Comparison of ENCODE assay signal across 20 mouse cellular contexts in the genomic region with DNA sequence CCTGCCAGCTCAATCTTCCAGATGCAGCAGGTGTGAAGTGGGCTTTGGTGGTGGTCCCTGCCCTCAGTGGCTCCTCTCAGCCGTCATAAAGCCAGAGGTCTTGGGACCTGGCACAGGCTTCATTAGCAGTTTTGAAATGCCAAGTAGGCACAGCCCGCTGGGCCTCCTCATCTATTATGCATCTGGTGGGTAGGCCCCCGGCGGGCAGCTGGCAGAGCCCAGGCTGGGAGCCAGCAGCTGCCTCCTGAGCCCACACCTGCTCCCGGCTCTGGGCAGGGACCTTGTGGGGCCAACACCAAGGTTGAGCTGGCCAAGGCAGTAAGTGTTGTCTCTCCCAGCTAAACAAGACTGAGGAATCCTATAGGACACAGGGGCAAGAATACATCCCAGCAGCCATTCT. TPM values are rescaled to one million over a fixed set of nuclear protein-coding genes. Genes with fewer than 3 reads are reported as not detected.
DNase-seq lines count a peak whose midpoint lies in the region; ATAC-seq lines count a peak whose summit lies in the region.
"Had no signal": no experiment of that assay in that cellular context is flagged by ENCODE, and none has a peak within 500 bp of the region (broad histone marks: within the 10 kb centered on the region; RNA-seq: fewer than 3 reads in every experiment).

No protein-coding gene starts in this region.

- no peak overlapping the region for H3K4me2 ChIP-seq in forebrain, embryonic 15.5 days (replicated peaks)
- H3K4me2 ChIP-seq in forebrain, embryonic 11.5 days (ENCODE audit: low read depth, low read length, severe bottlenecking): no peak overlapping the region
- no peak overlapping the region for H3K4me2 ChIP-seq in kidney, embryonic 16.5 days (replicated peaks; ENCODE audit: low read depth, low read length)
- H3K4me2 ChIP-seq in midbrain, embryonic 14.5 days (ENCODE audit: low read length): no peak overlapping the region
- no peak overlapping the region for H3K4me2 ChIP-seq in midbrain, embryonic 16.5 days (ENCODE audit: low read length)
- H3K4me2 ChIP-seq: heart, embryonic 11.5 days; limb, embryonic 12.5 days; liver, embryonic 12.5 days had no signal

- H3K36me3 ChIP-seq in forebrain, embryonic 15.5 days: no peaks in the 10 kb centered on the region
- no peaks in the 10 kb centered on the region for H3K36me3 ChIP-seq in forebrain, embryonic 11.5 days (ENCODE audit: control insufficient read depth, insufficient read depth, low read length)
- H3K36me3 ChIP-seq in kidney, embryonic 16.5 days (ENCODE audit: insufficient read depth, low read length): no peaks in the 10 kb centered on the region
- H3K36me3 ChIP-seq in midbrain, embryonic 14.5 days (ENCODE audit: control insufficient read depth, insufficient read depth, low read length): no peaks in the 10 kb centered on the region
- no peaks in the 10 kb centered on the region for H3K36me3 ChIP-seq in midbrain, embryonic 16.5 days (ENCODE audit: control insufficient read depth, insufficient read depth, low read length)
- H3K36me3 ChIP-seq: limb, embryonic 12.5 days; liver, embryonic 12.5 days had no signal

- H3K27ac ChIP-seq in forebrain, embryonic 15.5 days (replicated peaks): no peak overlapping the region
- no peak overlapping the region for H3K27ac ChIP-seq in forebrain, embryonic 11.5 days (ENCODE audit: low read depth, low read length)
- no peak overlapping the region for H3K27ac ChIP-seq in kidney, embryonic 16.5 days (ENCODE audit: low read length)
- H3K27ac ChIP-seq in midbrain, embryonic 14.5 days (replicated peaks; ENCODE audit: low read depth, low read length): no peak overlapping the region
- no peak overlapping the region for H3K27ac ChIP-seq in midbrain, embryonic 16.5 days (ENCODE audit: low read length)
- H3K27ac ChIP-seq: kidney, postnatal 0 days; limb, embryonic 12.5 days; liver, embryonic 12.5 days had no signal

- ATAC-seq in forebrain, embryonic 15.5 days (replicated peaks): 0 out of 2 replicates have a peak, but pooled peaks have one; percentile 38
- no peak for ATAC-seq in forebrain, embryonic 11.5 days (replicated peaks; ENCODE audit: low FRiP score)
- no peak for ATAC-seq in kidney, embryonic 16.5 days (ENCODE audit: low FRiP score, low TSS enrichment)
- ATAC-seq in midbrain, embryonic 14.5 days (ENCODE audit: low FRiP score, low TSS enrichment): no peak
- no peak for ATAC-seq in midbrain, embryonic 16.5 days
- ATAC-seq: hindbrain, embryonic 16.5 days; liver, embryonic 12.5 days had no signal

- H3K4me1 ChIP-seq in forebrain, embryonic 15.5 days: peaks cover 18% of the 10 kb centered on the region
- H3K4me1 ChIP-seq in forebrain, embryonic 11.5 days (replicated peaks; ENCODE audit: control insufficient read depth, insufficient read depth, low read length): peaks cover 9% of the 10 kb centered on the region
- H3K4me1 ChIP-seq in kidney, embryonic 16.5 days (ENCODE audit: insufficient read depth, low read length): peaks cover 6% of the 10 kb centered on the region
- peaks cover 14% of the 10 kb centered on the region for H3K4me1 ChIP-seq in midbrain, embryonic 14.5 days (ENCODE audit: control insufficient read depth, insufficient read depth, low read length)
- peaks cover 10% of the 10 kb centered on the region for H3K4me1 ChIP-seq in midbrain, embryonic 16.5 days (ENCODE audit: control insufficient read depth, insufficient read depth, low read length)
- H3K4me1 ChIP-seq: liver, embryonic 12.5 days had no signal

- no peaks in the 10 kb centered on the region for H3K27me3 ChIP-seq in forebrain, embryonic 15.5 days
- peaks cover 12% of the 10 kb centered on the region for H3K27me3 ChIP-seq in forebrain, embryonic 11.5 days (ENCODE audit: control insufficient read depth, insufficient read depth, low read length)
- H3K27me3 ChIP-seq in kidney, embryonic 16.5 days (ENCODE audit: insufficient read depth, low read length): peaks cover 13% of the 10 kb centered on the region
- H3K27me3 ChIP-seq in midbrain, embryonic 14.5 days (ENCODE audit: control insufficient read depth, insufficient read depth, low read length): no peaks in the 10 kb centered on the region; the same call in 1 of the 2 replicates
- no peaks in the 10 kb centered on the region for H3K27me3 ChIP-seq in midbrain, embryonic 16.5 days (ENCODE audit: control insufficient read depth, insufficient read depth, low read depth, low read length)

- no peak overlapping the region for H3K4me3 ChIP-seq in forebrain, embryonic 15.5 days
- no peak overlapping the region for H3K4me3 ChIP-seq in forebrain, embryonic 11.5 days (ENCODE audit: low read depth, low read length)
- no peak overlapping the region for H3K4me3 ChIP-seq in kidney, embryonic 16.5 days (ENCODE audit: low read length)
- no peak overlapping the region for H3K4me3 ChIP-seq in midbrain, embryonic 14.5 days (replicated peaks; ENCODE audit: low read depth, low read length)
- no peak overlapping the region for H3K4me3 ChIP-seq in midbrain, embryonic 16.5 days (ENCODE audit: low read depth, low read length)
- H3K4me3 ChIP-seq: limb, embryonic 12.5 days; liver, embryonic 12.5 days had no signal

- WGBS in forebrain, embryonic 15.5 days: 28% methylated on average over 5 of the region's 5 CpGs
- 82% methylated on average over 5 of the region's 5 CpGs for WGBS in forebrain, embryonic 11.5 days
- 65% methylated on average over 5 of the region's 5 CpGs for WGBS in kidney, embryonic 16.5 days
- 52% methylated on average over 5 of the region's 5 CpGs for WGBS in midbrain, embryonic 14.5 days
- 44% methylated on average over 5 of the region's 5 CpGs for WGBS in midbrain, embryonic 16.5 days

- no peak for DNase-seq in forebrain, embryonic 11.5 days (ENCODE audit: low spot score)
- peak; percentile 57 for DNase-seq in kidney, postnatal 10 days
- DNase-seq in midbrain, embryonic 14.5 days: peak; percentile 53
- DNase-seq in right cerebral cortex, postnatal 36 days (ENCODE audit: low spot score in 2 of 2): no peak
- DNase-seq: adrenal gland, postnatal 36 days; cerebellum, adult 18-20 months; heart, postnatal 10 days; layer of hippocampus, adult 9-11 months; lung, adult 2 months; lung, postnatal 4 days; right cerebral cortex, postnatal 14 days; thymus, adult 2 months had no signal

- H3K9ac ChIP-seq in forebrain, embryonic 15.5 days (replicated peaks): no peak overlapping the region
- H3K9ac ChIP-seq in forebrain, embryonic 11.5 days (ENCODE audit: low read length): no peak overlapping the region
- no peak overlapping the region for H3K9ac ChIP-seq in kidney, embryonic 16.5 days (replicated peaks; ENCODE audit: low read length)
- no peak overlapping the region for H3K9ac ChIP-seq in midbrain, embryonic 14.5 days (replicated peaks; ENCODE audit: low read length)
- H3K9ac ChIP-seq in midbrain, embryonic 16.5 days (ENCODE audit: low read depth, low read length): no peak overlapping the region
- H3K9ac ChIP-seq: limb, embryonic 12.5 days; liver, embryonic 12.5 days had no signal

- H3K9me3 ChIP-seq in forebrain, embryonic 15.5 days: no peaks in the 10 kb centered on the region
- no peaks in the 10 kb centered on the region for H3K9me3 ChIP-seq in forebrain, embryonic 11.5 days (ENCODE audit: control insufficient read depth, low read length)
- no peaks in the 10 kb centered on the region for H3K9me3 ChIP-seq in kidney, embryonic 16.5 days (ENCODE audit: low read length)
- H3K9me3 ChIP-seq in midbrain, embryonic 14.5 days (ENCODE audit: control insufficient read depth, low read length): no peaks in the 10 kb centered on the region
- H3K9me3 ChIP-seq in midbrain, embryonic 16.5 days (replicated peaks; ENCODE audit: control insufficient read depth, low read length, poor library complexity, severe bottlenecking): no peaks in the 10 kb centered on the region
- H3K9me3 ChIP-seq: limb, embryonic 12.5 days; liver, embryonic 12.5 days had no signal

RNA-seq across cellular contexts. Expression of a gene that starts 21.8 kb away (rescaled TPM):
- polyA plus RNA-seq in forebrain, embryonic 15.5 days (2015; fragmentation: Nextera tagmentation; extraction: Ambion mirVana): 31.2 and 40.4 TPM in 2 replicates
- polyA plus RNA-seq in forebrain, embryonic 11.5 days (2014; fragmentation: Nextera tagmentation; extraction: Ambion mirVana): 4.4 and 7.7 TPM in 2 replicates
- polyA plus RNA-seq in kidney, embryonic 16.5 days (2015; fragmentation: Nextera tagmentation; extraction: Ambion mirVana): 22.0 and 31.7 TPM in 2 replicates
- polyA plus RNA-seq in midbrain, embryonic 14.5 days (2014; fragmentation: Nextera tagmentation; extraction: Ambion mirVana): 57.7 and 60.8 TPM in 2 replicates
- polyA plus RNA-seq in midbrain, embryonic 16.5 days (2015; fragmentation: Nextera tagmentation; extraction: Ambion mirVana): 83.0 and 105 TPM in 2 replicates

Comparison
In these comparisons a context has a peak if more than half of its experiments do, and no peak if none do; other contexts are left out.
1. DNase-seq: peak in kidney, postnatal 10 days (single experiment) and midbrain, embryonic 14.5 days (single experiment); none in forebrain, embryonic 11.5 days (single experiment) and right cerebral cortex, postnatal 36 days (0 of 2).